Mouse (Mus musculus) thymus, adult 2 months (tissue): Measurements from ENCODE around the gene Fam71f1. TPM values are rescaled to one million over a fixed set of nuclear protein-coding genes. Genes with fewer than 3 reads are reported as not detected.

ENCODE experiments used
- DNase-seq: peaks from one replicate; pipeline ENCODE4 v3.0.0; 2021
- H3K27ac ChIP-seq: fragments of 200-500 bp; 2 replicates; pipeline ENCODE4 v1.5.1; 2012; ENCODE audit warnings: low read length, control low read depth; ENCODE audit not compliant: control insufficient read depth, insufficient read depth
- H3K27me3 ChIP-seq: fragments of 200-500 bp; 2 replicates; pipeline ENCODE4 v1.6.1; 2012; ENCODE audit warnings: mild to moderate bottlenecking, low read length, moderate library complexity, mixed read lengths; ENCODE audit not compliant: control insufficient read depth, insufficient read depth
- H3K36me3 ChIP-seq: fragments of 200-500 bp; 2 replicates; pipeline ENCODE4 v1.6.1; 2012; ENCODE audit warnings: mild to moderate bottlenecking, low read length, moderate library complexity; ENCODE audit not compliant: control insufficient read depth, insufficient read depth
- H3K4me1 ChIP-seq: fragments of 200-500 bp; replicated peaks from 2 replicates; pipeline ENCODE4 v1.6.1; 2012; ENCODE audit warnings: low read length; ENCODE audit not compliant: control insufficient read depth, insufficient read depth
- H3K4me3 ChIP-seq: fragments of 200-500 bp; 2 replicates; pipeline ENCODE4 v1.5.1; 2012; ENCODE audit warnings: mild to moderate bottlenecking, low read length, control low read depth, moderate library complexity; ENCODE audit not compliant: control insufficient read depth, insufficient read depth
- CTCF ChIP-seq: fragments of 200-500 bp; IDR thresholded peaks from 2 replicates; pipeline ENCODE4 v1.5.1; 2012; ENCODE audit warnings: mild to moderate bottlenecking, control low read depth, low read length, moderate library complexity, borderline replicate concordance; ENCODE audit not compliant: control insufficient read depth, poor library complexity, insufficient read depth; ENCODE audit errors: extremely low read depth
- POLR2A ChIP-seq: fragments of 200-500 bp; IDR thresholded peaks from 2 replicates; pipeline ENCODE4 v1.6.1; 2012; ENCODE audit warnings: mild to moderate bottlenecking, low read length, control low read depth, moderate library complexity; ENCODE audit not compliant: control insufficient read depth, poor library complexity, insufficient read depth; ENCODE audit errors: extremely low read depth
- WGBS: fragments of 180-500 bp; shearing (Covaris S2); methylation state at CpG from one replicate; pipeline ENCODE4 v1.1.7; 2018; 5-methylcytosine and 5-hydroxymethylcytosine counted together
- polyA plus RNA-seq: library from polyadenylated mRNA; depleted of rRNA; stranded (reverse); fragments of >200 nt; gene quantifications from 2 replicates; pipeline ENCODE4 v1.2.3, GENCODE M21; 2012; rRNA removed

Fam71f1 gene
- polyA plus RNA-seq, 1 experiment: not detected

GRCm38 (mm10) chr6:29365277-29365676 lies 46.3 kb downstream of the Fam71f1 start:
- TF ChIP-seq POLR2A: no peak
- TF ChIP-seq CTCF: no peak
- WGBS: 97% methylated on average over 1 of the region's 1 CpGs
- no peaks in the 10 kb centered on the region for H3K27me3 ChIP-seq
- no peak for DNase-seq
- no peaks in the 10 kb centered on the region for H3K4me1 ChIP-seq
- no peak overlapping the region for H3K27ac ChIP-seq
- H3K36me3 ChIP-seq: peaks cover 39% of the 10 kb centered on the region
- no peak overlapping the region for H3K4me3 ChIP-seq

- Histone ChIP-seq H3K27ac (no peak overlapping the region), H3K36me3 (peaks cover 28% of the 10 kb centered on the region)
Observed at GRCm38 (mm10) chr6:29377386-29377785, 58.4 kb downstream of the Fam71f1 start.

GRCm38 (mm10) chr6:29378678-29379077 lies 59.7 kb downstream of the Fam71f1 start:
- H3K4me1 ChIP-seq: no peaks in the 10 kb centered on the region
- WGBS: 95% methylated on average over 10 of the region's 10 CpGs
- DNase-seq: no peak
- H3K27me3 ChIP-seq: no peaks in the 10 kb centered on the region
- H3K36me3 ChIP-seq: peaks cover 18% of the 10 kb centered on the region
- TF ChIP-seq POLR2A: no peak
- TF ChIP-seq CTCF: no peak
- no peak overlapping the region for H3K27ac ChIP-seq
- H3K4me3 ChIP-seq: no peak overlapping the region

More at GRCm38 (mm10) chr6:29377386-29377785, 58.4 kb downstream of the Fam71f1 start:
- DNase-seq: no peak
- H3K4me3 ChIP-seq: no peak overlapping the region
- H3K27me3 ChIP-seq: no peaks in the 10 kb centered on the region
- WGBS: 71% methylated on average over 4 of the region's 4 CpGs
- TF ChIP-seq POLR2A (no peak), CTCF (no peak)
- no peaks in the 10 kb centered on the region for H3K4me1 ChIP-seq

GRCm38 (mm10) chr6:29379954-29380353 lies 61.0 kb downstream of the Fam71f1 start:
- Histone ChIP-seq H3K36me3 (peaks cover 11% of the 10 kb centered on the region), H3K4me1 (no peaks in the 10 kb centered on the region), H3K27ac (no peak overlapping the region), H3K4me3 (no peak overlapping the region), H3K27me3 (no peaks in the 10 kb centered on the region)
- DNase-seq: no peak
- WGBS: 79% methylated on average over 6 of the region's 6 CpGs
- TF ChIP-seq CTCF: no peak
- no peak for TF ChIP-seq POLR2A

GRCm38 (mm10) chr6:29382442-29382841 lies 63.5 kb downstream of the Fam71f1 start:
- Histone ChIP-seq H3K27me3 (no peaks in the 10 kb centered on the region), H3K4me1 (no peaks in the 10 kb centered on the region), H3K36me3 (no peaks in the 10 kb centered on the region), H3K27ac (no peak overlapping the region), H3K4me3 (no peak overlapping the region)
- DNase-seq: no peak
- TF ChIP-seq CTCF (no peak), POLR2A (no peak)
- whole genome bisulfite sequencing: 87% methylated on average over 2 of the region's 2 CpGs

Other genes with a start within 250 kb of the Fam71f1 start
- 9.9 and 13.0 TPM in 2 replicates for gene Rbm28, start 154.1 kb upstream of the Fam71f1 start, polyA plus RNA-seq
- 0.32 and 0.41 TPM in 2 replicates for gene Prrt4, start 139.6 kb upstream of the Fam71f1 start, polyA plus RNA-seq
- gene Impdh1, start 102.8 kb upstream of the Fam71f1 start, polyA plus RNA-seq: 323 and 354 TPM in 2 replicates
- gene Hilpda, start 46.7 kb upstream of the Fam71f1 start, polyA plus RNA-seq: 31.3 and 35.9 TPM in 2 replicates
- gene Fam71f2, start 39.5 kb upstream of the Fam71f1 start, polyA plus RNA-seq: 2.5 and 2.7 TPM in 2 replicates
- gene Calu, start 28.9 kb downstream of the Fam71f1 start, polyA plus RNA-seq: 35.2 and 41.9 TPM in 2 replicates
- gene Opn1sw, start 69.3 kb downstream of the Fam71f1 start, polyA plus RNA-seq: 0.04 TPM in 1 of 2 replicates, not detected in the other
- 0.61 and 1.3 TPM in 2 replicates for gene Ccdc136, start 77.2 kb downstream of the Fam71f1 start, polyA plus RNA-seq
- 0.78 and 2.5 TPM in 2 replicates for gene Flnc, start 114.1 kb downstream of the Fam71f1 start, polyA plus RNA-seq
- gene Atp6v1f, start 148.6 kb downstream of the Fam71f1 start, polyA plus RNA-seq: 294 and 381 TPM in 2 replicates
- gene Atp6v1fnb, start 152.3 kb downstream of the Fam71f1 start, polyA plus RNA-seq: 0.22 and 0.34 TPM in 2 replicates
- 2.9 and 3.0 TPM in 2 replicates for gene Kcp, start 188.8 kb downstream of the Fam71f1 start, polyA plus RNA-seq
- gene Irf5, start 207.5 kb downstream of the Fam71f1 start, polyA plus RNA-seq: 37.3 and 46.4 TPM in 2 replicates